Mouse (Mus musculus) heart, adult 8-10 months (tissue): ENCODE measurements at regions not wholly inside any gene's neighbourhood (a gene's known extent, or its start where the extent isn't known, plus 50 kb on each side); places are given as distances from the start of the nearest gene placed in this dataset.

Source experiments
- DNase-seq: peaks from one replicate; pipeline ENCODE4 v3.0.0; 2022; ENCODE audit warnings: low spot score

GRCm38 (mm10) chrX:35791273-35791672 is 97.4 kb upstream of the Dock11 start:
- DNase-seq: no peak

DNA sequence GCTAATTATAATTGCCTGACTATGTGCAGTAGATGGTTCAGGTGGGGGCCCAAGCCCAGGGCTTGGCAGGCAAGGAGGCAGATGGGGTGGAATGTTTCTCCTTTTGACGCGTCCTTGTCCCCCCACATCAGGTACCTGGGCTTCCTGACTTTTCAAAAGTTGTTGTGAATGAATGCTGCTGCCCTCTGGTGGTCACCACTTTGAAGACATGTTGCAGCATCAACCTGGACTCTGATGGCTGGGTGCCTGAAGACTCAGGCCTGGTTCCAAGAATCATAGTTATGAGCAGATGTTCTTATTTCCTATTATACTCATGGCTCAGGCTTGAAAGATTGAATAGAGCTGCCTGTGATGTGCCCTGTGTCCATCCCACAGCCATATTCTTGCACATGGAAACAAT is 75.4 kb upstream of the Dock11 start:
- no peak for DNase-seq

DNA sequence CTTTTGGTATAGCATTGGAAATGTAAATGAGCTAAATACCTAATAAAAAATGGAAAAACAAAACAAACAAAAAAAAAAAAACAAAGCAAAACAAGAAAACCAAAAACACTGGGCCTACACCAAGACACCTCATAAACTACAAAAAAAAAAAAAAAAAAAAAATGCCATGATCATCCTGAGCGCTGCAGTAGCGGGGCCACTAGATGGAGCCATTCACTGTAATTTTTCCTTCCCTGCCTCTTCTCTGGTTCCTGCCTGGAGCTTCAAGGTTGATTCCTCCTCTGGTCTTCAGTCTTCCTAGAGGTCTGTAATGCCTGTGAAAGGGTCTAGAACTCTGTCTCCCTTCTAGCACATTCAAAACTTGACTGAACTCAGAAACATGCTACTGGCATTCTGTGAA is 54.2 kb upstream of the Dock11 start:
- peak; percentile 2 for DNase-seq

DNA sequence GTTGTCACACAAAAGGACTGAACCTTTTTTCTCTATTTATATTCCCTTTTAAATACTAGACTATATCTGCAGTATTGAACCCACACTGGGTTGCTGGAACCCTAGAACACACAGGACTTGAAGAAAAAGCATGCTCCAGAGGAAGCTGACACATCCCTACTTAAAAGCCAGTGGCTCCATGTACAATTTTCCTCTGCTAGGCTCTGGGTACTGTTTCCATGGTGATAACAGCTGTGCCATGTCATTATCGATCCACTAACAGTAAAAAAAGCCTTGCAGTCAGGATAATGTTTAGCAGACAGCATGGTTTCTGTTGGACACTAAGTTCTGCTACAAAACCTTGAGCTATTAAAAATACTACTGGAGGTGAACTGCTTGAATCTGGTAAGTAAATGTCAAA is 50.6 kb upstream of the Dock11 start:
- DNase-seq: no peak
